Mouse (Mus musculus) liver, embryonic 16.5 days (tissue): ENCODE results near the gene Gorab. TPM values are rescaled to one million over a fixed set of nuclear protein-coding genes. Genes with fewer than 3 reads are reported as not detected.

Experiments used
- ATAC-seq: fragments of 200-750 bp; cut with Nextera tagmentation; 2 replicates; pipeline ENCODE4 v1.8.0; 2017; ENCODE audit warnings: low read depth, mild to moderate bottlenecking, moderate number of reproducible peaks, moderate library complexity
- H3K27ac ChIP-seq: fragments of 300-500 bp; sonication (generic); 2 replicates; pipeline ENCODE4 v1.5.1; 2014; ENCODE audit warnings: mild to moderate bottlenecking, low read length
- H3K27me3 ChIP-seq: fragments of 300-500 bp; sonication (generic); 2 replicates; pipeline ENCODE4 v1.6.1; 2014; ENCODE audit warnings: low read depth, low read length, mixed read lengths; ENCODE audit not compliant: control insufficient read depth, insufficient read depth
- H3K36me3 ChIP-seq: fragments of 300-500 bp; sonication (generic); 2 replicates; pipeline ENCODE4 v1.6.1; 2014; ENCODE audit warnings: mild to moderate bottlenecking; ENCODE audit not compliant: control insufficient read depth, insufficient read depth
- H3K4me1 ChIP-seq: fragments of 300-500 bp; sonication (generic); 2 replicates; pipeline ENCODE4 v1.6.1; 2014; ENCODE audit warnings: low read depth, low read length, mixed read lengths; ENCODE audit not compliant: control insufficient read depth
- H3K4me2 ChIP-seq: fragments of 300-500 bp; sonication (generic); 2 replicates; pipeline ENCODE4 v1.6.1; 2014; ENCODE audit warnings: low read depth, low read length, mixed read lengths
- H3K4me3 ChIP-seq: fragments of 300-500 bp; sonication (generic); 2 replicates; pipeline ENCODE4 v1.5.1; 2014; ENCODE audit warnings: low read depth, mild to moderate bottlenecking, low read length
- H3K9ac ChIP-seq: fragments of 300-500 bp; sonication (generic); 2 replicates; pipeline ENCODE4 v1.6.1; 2014; ENCODE audit warnings: low read depth, low read length
- H3K9me3 ChIP-seq: fragments of 300-500 bp; sonication (generic); replicated peaks from 2 replicates; pipeline ENCODE4 v1.6.1; 2016; ENCODE audit warnings: low read length; ENCODE audit not compliant: control insufficient read depth
- WGBS: fragments of 180-500 bp; shearing (Covaris S2); extraction: QIAGEN DNeasy Blood & Tissue Kit; methylation state at CpG from one replicate; pipeline ENCODE4 v1.1.7; 2014; ENCODE audit not compliant: insufficient replicate concordance; 5-methylcytosine and 5-hydroxymethylcytosine counted together
- polyA plus RNA-seq: library from polyadenylated mRNA; unstranded; fragments of >200 nt; fragmentation: Nextera tagmentation; extraction: Ambion mirVana; gene quantifications from 2 replicates; pipeline ENCODE4 v1.2.1, GENCODE M21; 2015

Gorab gene
- polyA plus RNA-seq, 1 experiment from 2014 or later: 4.0 TPM

DNA sequence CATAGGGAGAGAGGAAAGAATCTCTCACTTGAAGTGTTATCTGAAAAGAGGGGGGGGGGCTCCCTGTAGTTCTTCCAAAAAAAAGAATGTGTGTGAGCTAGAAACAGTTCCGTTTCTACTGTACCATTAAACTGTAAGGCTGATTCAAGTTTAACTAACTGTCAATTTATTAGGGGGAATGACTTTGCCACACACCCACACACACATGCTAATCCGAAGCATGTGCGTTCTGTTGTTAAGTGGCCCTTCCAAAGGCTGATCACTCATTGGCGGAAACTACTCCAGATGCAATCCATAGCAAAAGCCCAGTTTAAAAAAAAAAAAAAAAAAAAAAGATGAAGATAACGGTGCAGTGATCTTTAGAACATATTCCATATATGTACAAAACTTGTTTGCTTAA, 42.1 kb downstream of the Gorab start:
- no peaks in the 10 kb centered on the region for H3K36me3 ChIP-seq
- 62% methylated on average over 5 of the region's 5 CpGs for WGBS

DNA sequence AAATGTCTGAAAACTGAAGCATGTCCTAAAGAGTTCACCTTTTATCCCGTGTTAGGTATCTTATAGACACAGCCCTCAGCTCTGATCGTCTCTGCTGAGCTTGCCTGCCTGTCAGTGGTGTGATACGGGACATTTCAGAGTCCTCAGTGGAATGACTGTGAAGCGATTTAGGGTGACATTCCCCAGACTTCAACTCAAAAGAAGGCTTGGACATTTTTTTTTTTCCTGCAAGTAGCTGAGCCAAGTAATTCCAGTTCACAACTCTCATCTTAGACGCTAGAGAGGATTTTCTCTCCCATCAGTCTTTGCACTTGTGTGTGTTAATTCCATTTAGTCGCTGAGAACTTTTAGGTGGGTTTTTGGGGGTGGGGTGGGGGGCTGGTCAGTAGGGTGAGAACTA, 42.7 kb downstream of the Gorab start:
- no peak overlapping the region for H3K4me2 ChIP-seq
- no peaks in the 10 kb centered on the region for H3K27me3 ChIP-seq
- no peak overlapping the region for H3K27ac ChIP-seq
- WGBS: 51% methylated on average over 6 of the region's 6 CpGs
- H3K9ac ChIP-seq: no peak overlapping the region
- H3K4me1 ChIP-seq: no peaks in the 10 kb centered on the region
- H3K4me3 ChIP-seq: no peak overlapping the region
- H3K36me3 ChIP-seq: no peaks in the 10 kb centered on the region
- H3K9me3 ChIP-seq: no peaks in the 10 kb centered on the region
- no peak for ATAC-seq

More for the DNA sequence above, 42.1 kb downstream of the Gorab start:
- Histone ChIP-seq H3K4me2 (no peak overlapping the region), H3K4me1 (no peaks in the 10 kb centered on the region), H3K27me3 (no peaks in the 10 kb centered on the region), H3K9ac (no peak overlapping the region), H3K9me3 (no peaks in the 10 kb centered on the region), H3K27ac (no peak overlapping the region), H3K4me3 (no peak overlapping the region)
- no peak for ATAC-seq

DNA sequence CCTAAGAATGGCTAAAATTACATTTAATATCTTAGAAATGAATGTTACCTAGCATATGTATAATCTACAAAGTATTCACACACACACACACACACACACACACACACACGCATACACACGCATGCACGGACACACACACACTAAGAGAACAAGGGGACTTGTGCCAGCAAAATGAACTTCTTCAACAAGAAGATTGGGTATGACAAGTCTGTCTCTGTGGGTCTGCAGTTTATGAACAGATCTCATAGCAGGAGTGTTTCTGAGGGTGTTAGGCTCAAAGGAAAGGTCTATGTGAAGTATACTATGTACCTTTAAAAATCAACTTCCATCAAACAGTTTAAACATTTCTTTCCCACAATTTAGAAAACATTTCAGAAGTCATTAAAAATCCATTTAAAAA, 43.9 kb downstream of the Gorab start:
- Histone ChIP-seq H3K4me1 (no peaks in the 10 kb centered on the region), H3K36me3 (no peaks in the 10 kb centered on the region), H3K4me2 (no peak overlapping the region), H3K4me3 (no peak overlapping the region), H3K27me3 (no peaks in the 10 kb centered on the region), H3K27ac (no peak overlapping the region), H3K9ac (no peak overlapping the region), H3K9me3 (no peaks in the 10 kb centered on the region)
- 71% methylated on average over 3 of the region's 3 CpGs for WGBS
- ATAC-seq: no peak

DNA sequence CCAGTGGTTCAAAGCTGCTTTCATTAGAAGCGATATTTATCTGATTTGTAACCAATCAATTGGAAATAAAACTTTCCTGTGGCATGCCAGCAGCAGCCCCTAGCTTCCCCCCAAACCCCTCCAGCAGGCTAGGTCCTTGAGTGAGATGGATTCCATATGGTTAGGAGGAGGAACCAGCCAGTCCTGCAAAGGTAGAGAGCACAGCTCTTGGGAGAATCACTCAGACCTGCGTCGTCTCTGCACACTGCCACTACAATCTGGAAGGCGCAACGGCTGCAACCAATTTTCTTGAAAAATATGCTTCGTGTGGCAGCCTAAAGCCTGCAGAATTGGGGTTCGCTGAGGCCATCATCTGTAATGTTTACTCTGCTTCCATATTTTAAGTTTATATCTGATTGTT, 45.3 kb downstream of the Gorab start:
- H3K9ac ChIP-seq: no peak overlapping the region
- no peaks in the 10 kb centered on the region for H3K27me3 ChIP-seq
- ATAC-seq: no peak
- no peaks in the 10 kb centered on the region for H3K9me3 ChIP-seq
- H3K4me3 ChIP-seq: no peak overlapping the region
- H3K4me2 ChIP-seq: no peak overlapping the region
- no peaks in the 10 kb centered on the region for H3K36me3 ChIP-seq
- WGBS: 57% methylated on average over 7 of the region's 7 CpGs
- no peaks in the 10 kb centered on the region for H3K4me1 ChIP-seq
- no peak overlapping the region for H3K27ac ChIP-seq

DNA sequence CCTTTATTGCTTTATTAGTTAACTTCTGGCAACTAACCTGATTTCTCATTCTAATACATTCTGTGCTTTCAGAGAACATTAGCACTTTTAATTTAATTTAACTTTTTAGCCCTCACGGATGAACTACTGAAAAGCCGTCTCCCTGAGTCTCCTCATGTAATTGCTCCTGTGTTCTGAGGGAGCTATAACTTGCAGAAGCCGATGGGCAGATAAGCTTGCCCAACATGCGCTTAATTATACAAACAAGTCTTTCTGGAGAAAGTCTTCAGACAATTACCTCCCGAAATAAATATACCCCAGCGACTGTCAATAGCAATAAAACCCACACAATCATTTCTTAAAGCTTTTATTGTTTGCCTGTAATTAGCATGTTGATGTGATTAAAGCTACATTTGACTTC, 45.7 kb downstream of the Gorab start:
- WGBS: 48% methylated on average over 6 of the region's 6 CpGs
- no peak for ATAC-seq
- Histone ChIP-seq H3K9ac (no peak overlapping the region), H3K36me3 (no peaks in the 10 kb centered on the region), H3K4me1 (no peaks in the 10 kb centered on the region), H3K4me2 (no peak overlapping the region), H3K4me3 (no peak overlapping the region), H3K9me3 (no peaks in the 10 kb centered on the region), H3K27ac (no peak overlapping the region), H3K27me3 (no peaks in the 10 kb centered on the region)

DNA sequence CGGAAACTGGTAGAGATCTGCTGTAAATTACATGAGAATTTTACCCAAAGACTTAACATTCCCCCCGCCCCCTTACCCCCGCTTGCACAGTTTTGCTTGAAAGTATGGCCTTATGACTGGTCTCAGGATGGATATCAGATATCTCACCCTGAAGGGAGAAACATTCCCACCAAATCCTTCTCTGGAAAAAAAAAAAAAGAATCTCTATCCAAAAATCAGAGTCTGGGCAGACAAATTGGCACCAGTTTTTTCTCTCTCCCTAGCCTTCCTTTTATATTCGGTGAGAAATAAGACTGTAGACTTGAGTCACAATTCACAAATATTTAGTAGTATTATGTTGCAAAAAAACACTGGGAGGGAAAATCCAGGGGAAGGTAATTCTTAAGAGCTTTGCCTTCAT, 47.3 kb downstream of the Gorab start:
- H3K27me3 ChIP-seq: no peaks in the 10 kb centered on the region
- H3K9me3 ChIP-seq: no peaks in the 10 kb centered on the region
- H3K9ac ChIP-seq: no peak overlapping the region
- H3K4me1 ChIP-seq: no peaks in the 10 kb centered on the region
- H3K4me3 ChIP-seq: no peak overlapping the region
- H3K4me2 ChIP-seq: no peak overlapping the region
- H3K27ac ChIP-seq: no peak overlapping the region
- 60% methylated on average over 4 of the region's 4 CpGs for WGBS
- no peaks in the 10 kb centered on the region for H3K36me3 ChIP-seq
- no peak for ATAC-seq

DNA sequence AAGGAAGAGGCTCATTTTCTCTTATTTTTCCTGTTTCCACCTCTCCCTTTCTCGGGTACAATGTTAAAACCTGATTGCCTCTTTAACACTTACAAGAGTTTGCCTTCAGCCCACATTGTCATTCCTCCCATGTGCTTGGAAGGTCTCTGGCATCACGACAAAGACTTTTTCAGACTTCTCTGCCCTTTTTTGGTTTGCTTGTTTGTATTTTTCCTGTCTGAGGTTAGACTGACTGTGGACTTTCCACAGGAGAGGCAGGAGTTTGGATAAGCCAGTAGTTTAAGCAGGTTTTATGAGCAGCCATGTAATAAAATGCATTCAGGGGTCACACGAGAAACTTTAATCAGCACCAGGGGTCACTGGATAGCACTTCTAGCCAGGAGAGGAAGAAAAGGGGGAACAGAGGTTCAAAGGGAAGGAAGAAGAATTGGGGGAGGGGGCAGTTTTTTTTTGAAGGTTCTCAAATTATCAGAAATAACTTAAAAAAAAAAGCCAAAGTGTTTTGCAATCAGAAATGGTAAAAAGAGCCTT, 47.8 kb downstream of the Gorab start:
- Histone ChIP-seq H3K4me2 (no peak overlapping the region), H3K9ac (no peak overlapping the region), H3K4me3 (no peak overlapping the region), H3K9me3 (no peaks in the 10 kb centered on the region), H3K36me3 (no peaks in the 10 kb centered on the region), H3K27me3 (no peaks in the 10 kb centered on the region), H3K4me1 (no peaks in the 10 kb centered on the region), H3K27ac (no peak overlapping the region)
- no peak for ATAC-seq
- 17% methylated on average over 3 of the region's 3 CpGs for WGBS

DNA sequence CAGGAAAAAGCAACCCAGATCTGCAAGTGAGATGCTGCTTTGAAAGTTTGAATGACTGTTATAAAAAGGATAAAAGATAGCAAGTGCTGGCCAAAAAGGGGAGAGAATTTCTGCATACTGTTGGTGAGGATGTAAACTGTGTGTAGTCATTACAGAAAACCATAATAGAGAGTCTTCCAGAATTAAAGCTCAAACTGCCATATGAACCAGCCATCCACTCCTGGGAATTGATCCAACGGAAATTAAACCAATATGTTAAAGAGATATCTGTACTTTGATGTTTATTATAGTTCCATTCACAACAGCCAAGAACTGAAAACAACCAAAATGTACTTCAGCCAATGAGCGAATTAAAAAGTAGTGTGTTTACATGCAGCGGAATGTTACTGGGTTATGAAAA, 52.5 kb downstream of the Gorab start:
- no peaks in the 10 kb centered on the region for H3K4me1 ChIP-seq
- no peaks in the 10 kb centered on the region for H3K9me3 ChIP-seq
- no peak overlapping the region for H3K4me3 ChIP-seq
- H3K27ac ChIP-seq: no peak overlapping the region
- no peak overlapping the region for H3K4me2 ChIP-seq
- H3K27me3 ChIP-seq: no peaks in the 10 kb centered on the region
- H3K9ac ChIP-seq: no peak overlapping the region
- WGBS: 75% methylated on average over 3 of the region's 3 CpGs
- no peaks in the 10 kb centered on the region for H3K36me3 ChIP-seq
- no peak for ATAC-seq

DNA sequence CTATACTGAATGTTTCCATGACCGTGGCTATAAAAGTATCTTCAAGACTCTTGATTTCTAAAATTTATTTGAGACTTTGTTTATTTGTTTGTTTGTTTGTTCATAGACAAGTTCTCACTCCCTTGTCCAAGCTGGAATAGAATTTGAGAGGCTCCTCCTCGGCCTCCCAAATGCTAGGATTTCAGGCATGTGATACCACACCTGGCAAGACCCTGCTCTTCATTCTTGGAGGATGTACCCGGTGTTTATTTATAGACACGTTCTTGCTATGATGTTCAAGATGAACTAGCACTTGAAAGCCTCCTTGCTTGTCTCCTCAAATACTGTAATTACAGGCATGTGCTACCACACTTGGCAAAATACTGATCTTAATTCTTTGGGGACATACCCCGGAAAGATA, 57.9 kb downstream of the Gorab start:
- no peak for ATAC-seq
- Histone ChIP-seq H3K4me3 (no peak overlapping the region), H3K4me2 (no peak overlapping the region), H3K27me3 (no peaks in the 10 kb centered on the region), H3K4me1 (no peaks in the 10 kb centered on the region), H3K9me3 (no peaks in the 10 kb centered on the region), H3K27ac (no peak overlapping the region), H3K36me3 (no peaks in the 10 kb centered on the region), H3K9ac (no peak overlapping the region)
- 50% methylated on average over 5 of the region's 5 CpGs for WGBS
